Mouse (Mus musculus) heart, embryonic 13.5 days (tissue): Measurements from ENCODE around the gene Dusp5. TPM values are rescaled to one million over a fixed set of nuclear protein-coding genes. Genes with fewer than 3 reads are reported as not detected.

Experiments
- ATAC-seq: fragments of 200-750 bp; cut with Nextera tagmentation; 2 replicates; pipeline ENCODE4 v1.8.0; 2017; ENCODE audit warnings: moderate TSS enrichment; ENCODE audit not compliant: insufficient number of reproducible peaks, low FRiP score, low TSS enrichment; ENCODE audit errors: extremely low read depth
- H3K27ac ChIP-seq: fragments of 300-500 bp; sonication (generic); replicated peaks from 2 replicates; pipeline ENCODE4 v1.5.1; 2015; ENCODE audit warnings: moderate library complexity, mild to moderate bottlenecking, inconsistent platforms
- H3K27me3 ChIP-seq: fragments of 300-500 bp; sonication (generic); replicated peaks from 2 replicates; pipeline ENCODE4 v1.6.1; 2015; ENCODE audit warnings: mild to moderate bottlenecking, inconsistent platforms
- H3K36me3 ChIP-seq: fragments of 300-500 bp; sonication (generic); 2 replicates; pipeline ENCODE4 v1.6.1; 2015; ENCODE audit warnings: mild to moderate bottlenecking, inconsistent platforms
- H3K4me1 ChIP-seq: fragments of 300-500 bp; sonication (generic); 2 replicates; pipeline ENCODE4 v1.6.1; 2015; ENCODE audit warnings: inconsistent platforms
- H3K4me2 ChIP-seq: fragments of 300-500 bp; sonication (generic); 2 replicates; pipeline ENCODE4 v1.6.1; 2015; ENCODE audit warnings: inconsistent platforms, mild to moderate bottlenecking, moderate library complexity
- H3K4me3 ChIP-seq: fragments of 300-500 bp; sonication (generic); 2 replicates; pipeline ENCODE4 v1.5.1; 2015; ENCODE audit warnings: moderate library complexity, mild to moderate bottlenecking, inconsistent platforms
- H3K9ac ChIP-seq: fragments of 300-500 bp; sonication (generic); 2 replicates; pipeline ENCODE4 v1.6.1; 2015; ENCODE audit warnings: inconsistent platforms, mild to moderate bottlenecking, moderate library complexity
- H3K9me3 ChIP-seq: fragments of 300-500 bp; sonication (generic); 2 replicates; pipeline ENCODE4 v1.6.1; 2016; ENCODE audit warnings: inconsistent platforms
- WGBS: fragments of 180-500 bp; shearing (Covaris S2); methylation state at CpG from one replicate; pipeline ENCODE4 v1.1.7; 2015; ENCODE audit warnings: mixed read lengths; 5-methylcytosine and 5-hydroxymethylcytosine counted together
- polyA plus RNA-seq: library from polyadenylated mRNA; unstranded; fragments of >200 nt; fragmentation: Nextera tagmentation; extraction: Ambion mirVana; gene quantifications from 2 replicates; pipeline ENCODE4 v1.2.1, GENCODE M21; 2015

Dusp5 gene
- polyA plus RNA-seq, 1 experiment from 2014 or later, result 7.8 TPM

- 54% methylated on average over 12 of the region's 12 CpGs for WGBS
Observed at GRCm38 (mm10) chr19:53550972-53551371, 22.1 kb downstream of the Dusp5 start.

GRCm38 (mm10) chr19:53552216-53552786, 23.4 kb downstream of the Dusp5 start:
- no peak overlapping the region for H3K4me3 ChIP-seq
- H3K27ac ChIP-seq, result 0 out of 2 replicates have a peak overlapping the region, but pooled peaks have one; percentile 12
- peaks cover 27% of the 10 kb centered on the region for H3K4me1 ChIP-seq
- no peaks in the 10 kb centered on the region for H3K9me3 ChIP-seq
- WGBS, result 40% methylated on average over 10 of the region's 10 CpGs
- no peak overlapping the region for H3K9ac ChIP-seq
- H3K36me3 ChIP-seq, result no peaks in the 10 kb centered on the region
- H3K27me3 ChIP-seq, result no peaks in the 10 kb centered on the region
- no peak overlapping the region for H3K4me2 ChIP-seq
- no peak for ATAC-seq

More at GRCm38 (mm10) chr19:53550972-53551371, 22.1 kb downstream of the Dusp5 start:
- H3K4me1 ChIP-seq, result peaks cover 20% of the 10 kb centered on the region
- no peak overlapping the region for H3K4me3 ChIP-seq
- H3K9me3 ChIP-seq, result no peaks in the 10 kb centered on the region
- no peaks in the 10 kb centered on the region for H3K27me3 ChIP-seq
- no peak overlapping the region for H3K9ac ChIP-seq
- 0 out of 2 replicates have a peak overlapping the region, but pooled peaks have one; percentile 4 for H3K4me2 ChIP-seq
- no peak for ATAC-seq
- no peak overlapping the region for H3K27ac ChIP-seq
- H3K36me3 ChIP-seq, result no peaks in the 10 kb centered on the region

- peaks cover 31% of the 10 kb centered on the region for H3K4me1 ChIP-seq
Observed at GRCm38 (mm10) chr19:53552795-53553194, 23.9 kb downstream of the Dusp5 start.

GRCm38 (mm10) chr19:53554402-53554801, 25.5 kb downstream of the Dusp5 start:
- H3K4me1 ChIP-seq, result peaks cover 31% of the 10 kb centered on the region
- H3K9ac ChIP-seq, result no peak overlapping the region
- H3K4me3 ChIP-seq, result no peak overlapping the region
- H3K27me3 ChIP-seq, result no peaks in the 10 kb centered on the region
- no peaks in the 10 kb centered on the region for H3K9me3 ChIP-seq
- H3K36me3 ChIP-seq, result no peaks in the 10 kb centered on the region
- no peak overlapping the region for H3K27ac ChIP-seq
- no peak for ATAC-seq
- WGBS, result 85% methylated on average over 11 of the region's 11 CpGs
- no peak overlapping the region for H3K4me2 ChIP-seq

More at GRCm38 (mm10) chr19:53552795-53553194, 23.9 kb downstream of the Dusp5 start:
- Histone ChIP-seq H3K9me3 (no peaks in the 10 kb centered on the region), H3K4me2 (no peak overlapping the region), H3K27ac (0 out of 2 replicates have a peak overlapping the region, but pooled peaks have one; percentile 12), H3K9ac (no peak overlapping the region), H3K27me3 (no peaks in the 10 kb centered on the region), H3K4me3 (no peak overlapping the region), H3K36me3 (no peaks in the 10 kb centered on the region)
- WGBS, result 41% methylated on average over 6 of the region's 6 CpGs
- ATAC-seq, result no peak

DNA sequence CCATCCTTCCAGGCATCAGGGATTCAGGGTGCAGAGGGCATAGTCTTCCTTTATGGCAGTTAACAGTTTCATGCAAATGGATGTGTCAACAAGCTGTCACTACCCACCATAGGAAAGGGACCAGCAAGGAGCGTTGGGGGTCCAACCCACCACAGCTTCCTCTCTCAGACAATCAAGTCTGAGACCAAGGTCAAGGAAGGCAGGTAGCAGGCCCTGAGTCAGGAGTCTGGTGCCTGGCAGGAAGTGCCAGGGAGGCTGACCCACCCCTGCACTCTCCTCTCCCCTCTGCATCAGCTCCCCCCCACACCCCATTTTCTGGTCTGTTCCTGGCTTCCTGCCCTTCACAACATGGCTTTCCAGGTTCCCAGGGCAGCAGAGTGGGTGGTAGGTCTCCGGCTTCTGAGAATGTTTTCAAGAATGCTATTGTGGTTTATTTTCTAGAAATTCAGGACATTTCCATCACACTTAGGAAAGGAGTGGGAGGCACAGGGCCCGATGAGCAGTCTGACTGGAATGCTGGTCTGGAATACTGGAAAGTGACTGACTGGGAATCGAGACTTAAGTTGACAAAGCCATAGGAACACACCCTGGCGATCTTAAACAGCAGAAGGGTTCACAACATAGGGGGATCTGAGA, 26.2 kb downstream of the Dusp5 start:
- H3K4me1 ChIP-seq, result peaks cover 31% of the 10 kb centered on the region

DNA sequence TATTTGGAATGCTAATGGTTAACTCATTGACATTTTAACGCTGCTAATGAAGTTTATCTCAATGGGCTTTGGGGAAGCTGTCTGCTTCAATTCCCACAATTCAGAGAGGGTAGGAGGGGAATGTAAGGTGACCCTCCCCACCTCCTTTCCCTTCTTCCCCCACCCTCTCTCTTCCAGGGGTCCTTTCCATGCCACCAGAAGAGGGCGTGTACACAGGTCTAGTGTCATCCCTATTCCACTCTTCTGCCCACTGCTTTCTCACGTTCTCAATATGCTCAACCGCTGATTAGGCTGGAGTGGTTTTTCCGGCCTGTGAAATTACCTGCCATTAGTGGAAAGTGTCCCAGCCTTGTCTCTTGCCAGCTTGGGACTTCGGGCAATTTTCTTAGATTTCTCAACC, 27.9 kb downstream of the Dusp5 start:
- Histone ChIP-seq H3K27ac (no peak overlapping the region), H3K4me2 (peak overlapping the region; percentile 68), H3K36me3 (no peaks in the 10 kb centered on the region), H3K9me3 (no peaks in the 10 kb centered on the region), H3K27me3 (no peaks in the 10 kb centered on the region), H3K9ac (peak overlapping the region; percentile 69), H3K4me1 (peaks cover 28% of the 10 kb centered on the region), H3K4me3 (peak overlapping the region; percentile 35)
- no peak for ATAC-seq
- WGBS, result 20% methylated on average over 6 of the region's 6 CpGs

More for the DNA sequence above, 26.2 kb downstream of the Dusp5 start:
- no peak for ATAC-seq
- Histone ChIP-seq H3K9ac (no peak overlapping the region), H3K4me2 (no peak overlapping the region), H3K36me3 (no peaks in the 10 kb centered on the region), H3K27me3 (no peaks in the 10 kb centered on the region), H3K27ac (no peak overlapping the region; the same call in 1 of the 2 replicates), H3K9me3 (no peaks in the 10 kb centered on the region), H3K4me3 (no peak overlapping the region)
- 55% methylated on average over 5 of the region's 5 CpGs for WGBS

- peak overlapping the region; percentile 68 for H3K4me2 ChIP-seq
- peak overlapping the region; percentile 69 for H3K9ac ChIP-seq
- peaks cover 24% of the 10 kb centered on the region for H3K4me1 ChIP-seq
- H3K27ac ChIP-seq, result no peak overlapping the region
- peak overlapping the region; percentile 35 for H3K4me3 ChIP-seq
- no peaks in the 10 kb centered on the region for H3K36me3 ChIP-seq
- WGBS, result 23% methylated on average over 20 of the region's 20 CpGs
- H3K27me3 ChIP-seq, result no peaks in the 10 kb centered on the region
- no peak for ATAC-seq
- H3K9me3 ChIP-seq, result no peaks in the 10 kb centered on the region
Observed at GRCm38 (mm10) chr19:53557267-53557936, 28.5 kb downstream of the Dusp5 start.

- Histone ChIP-seq H3K27me3 (no peaks in the 10 kb centered on the region), H3K4me1 (peaks cover 17% of the 10 kb centered on the region), H3K36me3 (no peaks in the 10 kb centered on the region), H3K4me2 (no peak overlapping the region), H3K4me3 (no peak overlapping the region), H3K9me3 (no peaks in the 10 kb centered on the region), H3K9ac (no peak overlapping the region), H3K27ac (no peak overlapping the region)
- ATAC-seq, result no peak
- 77% methylated on average over 3 of the region's 3 CpGs for WGBS
Observed at GRCm38 (mm10) chr19:53560436-53560835, 31.5 kb downstream of the Dusp5 start.

- no peak for ATAC-seq
- Histone ChIP-seq H3K27ac (no peak overlapping the region), H3K9me3 (0 out of 2 replicates have a peak, but pooled peaks cover 4% of the 10 kb centered on the region), H3K4me1 (peaks cover 17% of the 10 kb centered on the region), H3K27me3 (no peaks in the 10 kb centered on the region), H3K9ac (no peak overlapping the region), H3K4me2 (no peak overlapping the region), H3K4me3 (no peak overlapping the region), H3K36me3 (no peaks in the 10 kb centered on the region)
- WGBS, result 24% methylated on average over 4 of the region's 4 CpGs
Observed at GRCm38 (mm10) chr19:53564174-53564573, 35.3 kb downstream of the Dusp5 start.

- no peaks in the 10 kb centered on the region for H3K36me3 ChIP-seq
- no peak overlapping the region for H3K4me3 ChIP-seq
- no peak for ATAC-seq
- H3K4me1 ChIP-seq, result peaks cover 17% of the 10 kb centered on the region
- 0 out of 2 replicates have a peak, but pooled peaks cover 4% of the 10 kb centered on the region for H3K9me3 ChIP-seq
- no peak overlapping the region for H3K4me2 ChIP-seq
- H3K9ac ChIP-seq, result no peak overlapping the region
- H3K27ac ChIP-seq, result no peak overlapping the region
- 68% methylated on average over 14 of the region's 14 CpGs for WGBS
- H3K27me3 ChIP-seq, result no peaks in the 10 kb centered on the region
Observed at GRCm38 (mm10) chr19:53565565-53566277, 36.8 kb downstream of the Dusp5 start.

DNA sequence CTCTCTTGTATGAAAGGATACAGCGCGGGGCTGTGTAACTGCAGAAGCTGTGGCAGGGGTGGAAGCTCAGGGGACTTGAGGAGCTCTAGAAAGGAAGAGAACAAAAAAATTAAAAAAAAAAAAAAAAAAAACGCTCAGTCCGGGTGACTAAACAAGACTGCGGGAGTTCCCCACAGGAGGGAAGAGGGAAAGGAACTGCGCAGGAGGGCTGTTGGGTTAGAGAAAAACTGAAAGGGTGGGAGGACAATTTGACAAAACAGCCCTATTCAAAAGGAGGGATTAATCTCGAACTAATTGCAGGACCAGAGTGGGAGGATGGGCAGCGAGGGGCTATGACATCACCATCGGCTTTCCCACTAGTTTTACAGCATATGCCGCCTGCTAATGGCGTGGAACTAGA, 39.0 kb downstream of the Dusp5 start:
- H3K4me1 ChIP-seq, result peaks cover 38% of the 10 kb centered on the region
- H3K9me3 ChIP-seq, result 0 out of 2 replicates have a peak, but pooled peaks cover 4% of the 10 kb centered on the region
- ATAC-seq, result no peak
- no peak overlapping the region for H3K4me2 ChIP-seq
- no peak overlapping the region for H3K4me3 ChIP-seq
- 52% methylated on average over 11 of the region's 11 CpGs for WGBS
- H3K27ac ChIP-seq, result no peak overlapping the region
- no peak overlapping the region for H3K9ac ChIP-seq
- no peaks in the 10 kb centered on the region for H3K27me3 ChIP-seq
- H3K36me3 ChIP-seq, result no peaks in the 10 kb centered on the region
